Mouse (Mus musculus) spleen, adult 2 months (tissue): ENCODE results near the gene Zfp280b. TPM values are rescaled to one million over a fixed set of nuclear protein-coding genes. Genes with fewer than 3 reads are reported as not detected.

Source experiments
- DNase-seq, 2 experiments: peaks; one replicate each; pipeline versions ENCODE4 v3.0.0 to v3.0.0-alpha.2; 2012 to 2021; ENCODE audit warnings: low spot score in 2 of 2, low read depth in 1 of 2
- H3K27ac ChIP-seq: fragments of 200-500 bp; 2 replicates; pipeline ENCODE4 v1.5.1; 2012; ENCODE audit warnings: low read length, inconsistent platforms; ENCODE audit not compliant: insufficient read depth
- H3K27me3 ChIP-seq: fragments of 200-500 bp; 2 replicates; pipeline ENCODE4 v1.6.1; 2012; ENCODE audit warnings: mild to moderate bottlenecking, moderate library complexity, low read length, inconsistent platforms; ENCODE audit not compliant: control insufficient read depth, insufficient read depth
- H3K36me3 ChIP-seq: fragments of 200-500 bp; 2 replicates; pipeline ENCODE4 v1.6.1; 2012; ENCODE audit warnings: mild to moderate bottlenecking, low read length, inconsistent platforms; ENCODE audit not compliant: control insufficient read depth, insufficient read depth
- H3K4me1 ChIP-seq: fragments of 200-500 bp; 2 replicates; pipeline ENCODE4 v1.6.1; 2011; ENCODE audit warnings: inconsistent platforms; ENCODE audit not compliant: control insufficient read depth, insufficient read depth, insufficient read length
- H3K4me3 ChIP-seq: fragments of 200-500 bp; 2 replicates; pipeline ENCODE4 v1.5.1; 2011; ENCODE audit warnings: mild to moderate bottlenecking, inconsistent platforms; ENCODE audit not compliant: insufficient read depth, insufficient read length; ENCODE audit errors: extremely low read depth
- CTCF ChIP-seq: fragments of 200-500 bp; IDR thresholded peaks from 2 replicates; pipeline ENCODE4 v1.5.1; 2011; ENCODE audit warnings: mild to moderate bottlenecking, inconsistent platforms; ENCODE audit not compliant: insufficient read depth, insufficient read length, insufficient replicate concordance; ENCODE audit errors: extremely low read depth
- POLR2A ChIP-seq: fragments of 200-500 bp; IDR thresholded peaks from 2 replicates; pipeline ENCODE4 v1.6.1; 2011; ENCODE audit warnings: low read depth, low read length, inconsistent platforms
- whole genome bisulfite sequencing: fragments of 180-500 bp; shearing (Covaris S2); methylation state at CpG from one replicate; pipeline ENCODE4 v1.1.7; 2018; 5-methylcytosine and 5-hydroxymethylcytosine counted together
- polyA plus RNA-seq: library from polyadenylated mRNA; depleted of rRNA; stranded (reverse); fragments of >200 nt; gene quantifications from 2 replicates; pipeline ENCODE4 v1.2.3, GENCODE M21; 2012

Zfp280b gene
- polyA plus RNA-seq, 1 experiment: 5.7 TPM

- no peak for DNase-seq
- no peaks in the 10 kb centered on the region for H3K27me3 ChIP-seq
- WGBS: 61% methylated on average over 3 of the region's 3 CpGs
- TF ChIP-seq POLR2A (no peak), CTCF (no peak)
- H3K4me1 ChIP-seq: no peaks in the 10 kb centered on the region; the same call in 1 of the 2 replicates
- H3K27ac ChIP-seq: no peak overlapping the region
- no peak overlapping the region for H3K4me3 ChIP-seq
- no peaks in the 10 kb centered on the region for H3K36me3 ChIP-seq
Observed at GRCm38 (mm10) chr10:76002101-76002521, 30.3 kb upstream of the Zfp280b start.

DNA sequence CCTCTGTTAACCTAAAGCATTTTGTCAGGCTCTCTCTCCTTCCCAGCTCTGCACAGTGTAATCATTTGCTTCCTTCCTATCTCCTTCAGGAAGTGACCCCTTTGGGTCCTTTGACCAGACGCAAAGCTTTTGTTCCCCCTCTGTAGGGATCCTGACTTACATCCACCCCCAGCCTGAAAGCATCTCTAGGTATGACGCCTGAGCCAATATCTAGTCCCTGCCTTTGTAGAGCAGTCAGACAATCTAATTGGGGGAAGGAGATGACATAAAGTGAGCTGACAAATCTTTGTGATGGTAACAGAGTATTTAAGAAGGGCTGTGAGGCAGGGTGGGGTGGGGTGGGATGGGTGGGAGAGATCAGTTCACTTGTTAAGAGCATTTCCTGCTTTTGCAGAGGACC, 29.8 kb upstream of the Zfp280b start:
- TF ChIP-seq POLR2A: no peak
- no peak for TF ChIP-seq CTCF

GRCm38 (mm10) chr10:76003221-76003620, 29.2 kb upstream of the Zfp280b start:
- no peak for TF ChIP-seq POLR2A
- TF ChIP-seq CTCF: no peak
- Histone ChIP-seq H3K4me1 (no peaks in the 10 kb centered on the region; the same call in 1 of the 2 replicates), H3K27me3 (no peaks in the 10 kb centered on the region), H3K4me3 (no peak overlapping the region), H3K36me3 (no peaks in the 10 kb centered on the region), H3K27ac (no peak overlapping the region)
- DNase-seq: no peak
- WGBS: 94% methylated on average over 2 of the region's 2 CpGs

More for the DNA sequence above, 29.8 kb upstream of the Zfp280b start:
- DNase-seq: no peak
- H3K4me3 ChIP-seq: no peak overlapping the region
- H3K27ac ChIP-seq: no peak overlapping the region
- 66% methylated on average over 2 of the region's 2 CpGs for WGBS
- no peaks in the 10 kb centered on the region; the same call in 1 of the 2 replicates for H3K4me1 ChIP-seq
- no peaks in the 10 kb centered on the region for H3K36me3 ChIP-seq
- H3K27me3 ChIP-seq: no peaks in the 10 kb centered on the region

DNA sequence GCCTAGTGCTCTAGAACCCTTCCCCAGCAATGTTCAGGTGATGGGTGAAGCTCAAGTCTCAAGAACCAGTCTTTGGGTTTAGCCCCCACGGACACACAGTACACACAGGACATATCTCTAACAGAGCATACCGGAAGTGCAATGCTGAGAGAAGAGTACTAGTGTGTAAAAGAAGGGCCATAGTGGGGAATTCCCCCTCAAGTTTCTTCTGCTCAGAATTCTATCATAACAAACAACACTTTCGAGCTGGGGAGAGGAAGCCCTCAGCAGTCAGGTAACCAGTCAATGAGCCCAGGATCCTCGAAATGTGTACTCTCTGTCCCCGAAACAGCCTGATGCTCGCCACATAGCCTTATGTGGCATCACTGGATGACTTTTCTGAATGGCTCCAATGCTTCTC, 26.1 kb upstream of the Zfp280b start:
- Histone ChIP-seq H3K27ac (no peak overlapping the region), H3K27me3 (no peaks in the 10 kb centered on the region), H3K36me3 (no peaks in the 10 kb centered on the region), H3K4me1 (no peaks in the 10 kb centered on the region; the same call in 1 of the 2 replicates), H3K4me3 (no peak overlapping the region)
- DNase-seq: no peak
- TF ChIP-seq CTCF (no peak), POLR2A (no peak)
- WGBS: 67% methylated on average over 6 of the region's 6 CpGs

- H3K4me3 ChIP-seq: no peak overlapping the region
- H3K4me1 ChIP-seq: no peaks in the 10 kb centered on the region; the same call in 1 of the 2 replicates
- 85% methylated on average over 3 of the region's 3 CpGs for WGBS
- H3K27me3 ChIP-seq: no peaks in the 10 kb centered on the region
- no peak overlapping the region for H3K27ac ChIP-seq
- DNase-seq: no peak
- TF ChIP-seq CTCF (no peak), POLR2A (no peak)
- no peaks in the 10 kb centered on the region for H3K36me3 ChIP-seq
Observed at GRCm38 (mm10) chr10:76009812-76010211, 22.6 kb upstream of the Zfp280b start.

DNA sequence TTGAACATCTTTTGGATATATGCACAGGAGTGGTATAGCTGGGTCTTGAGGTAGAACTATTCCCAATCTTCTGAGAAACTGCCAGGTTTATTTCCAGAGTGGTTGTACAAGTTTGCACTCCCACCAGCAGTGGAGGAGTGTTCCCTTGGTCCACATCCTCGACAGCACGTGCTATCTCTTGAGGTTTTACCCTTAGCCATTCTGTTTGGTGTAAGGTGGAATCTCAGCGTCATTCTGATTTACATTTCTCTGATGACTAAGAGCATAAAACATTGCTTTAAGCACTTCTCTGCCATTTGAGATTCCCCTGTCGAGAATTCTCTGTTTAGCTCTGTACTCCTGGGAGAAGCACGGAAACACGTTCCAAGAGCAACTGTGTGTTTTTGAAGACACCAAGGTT, 19.5 kb upstream of the Zfp280b start:
- Histone ChIP-seq H3K27ac (no peak overlapping the region), H3K4me1 (no peaks in the 10 kb centered on the region), H3K36me3 (no peaks in the 10 kb centered on the region), H3K27me3 (no peaks in the 10 kb centered on the region), H3K4me3 (no peak overlapping the region)
- no peak for DNase-seq
- TF ChIP-seq CTCF (no peak), POLR2A (no peak)
- WGBS: 76% methylated on average over 6 of the region's 6 CpGs

- Histone ChIP-seq H3K4me3 (no peak overlapping the region), H3K27ac (no peak overlapping the region), H3K4me1 (no peaks in the 10 kb centered on the region), H3K27me3 (no peaks in the 10 kb centered on the region), H3K36me3 (no peaks in the 10 kb centered on the region)
- WGBS: 75% methylated on average over 3 of the region's 3 CpGs
- TF ChIP-seq POLR2A (no peak), CTCF (no peak)
- no peak for DNase-seq
Observed at GRCm38 (mm10) chr10:76016886-76017285, 15.6 kb upstream of the Zfp280b start.
